Mouse (Mus musculus) Patski (cell line): ENCODE measurements around the gene Zfp87. TPM values are rescaled to one million over a fixed set of nuclear protein-coding genes. Genes with fewer than 3 reads are reported as not detected.

ENCODE experiments used
- ATAC-seq: fragments of 100-300 bp; one replicate; pipeline ENCODE4 v1.8.0; 2021
- CTCF ChIA-PET: fragments of 350-600 bp; sonication (Branson Sonifier 250); formaldehyde crosslinking; loops from one replicate; lab custom pipeline; 2022; ENCODE audit warnings: inconsistent platforms; lab: Charles Lee
- POLR2A ChIA-PET: fragments of 350-600 bp; sonication (Branson Sonifier 250); formaldehyde crosslinking; loops from one replicate; lab custom pipeline; 2022; ENCODE audit warnings: antibody characterized with exemption, inconsistent platforms; lab: Charles Lee
- DNase-seq: peaks from one replicate; pipeline ENCODE4 v3.0.0-alpha.2; 2011; ENCODE audit warnings: low read depth, low spot score
- H3K27me3 ChIP-seq: fragments of 371-371 bp; one replicate; pipeline ENCODE4 v1.5.1; 2021
- CTCF ChIP-seq: fragments of 100-300 bp; IDR thresholded peaks from one replicate; pipeline ENCODE4 v1.5.1; 2021
- in situ Hi-C: fragments of 300-500 bp; cut with MboI; formaldehyde crosslinking; loops from 3 replicates; pipeline ENCODE4 v1.11.1; 2018; ENCODE audit warnings: low pct_unique_long_range_greater_than_20kb, mixed read lengths
- polyA plus RNA-seq: library from polyadenylated mRNA; unstranded; gene quantifications from one replicate; pipeline ENCODE4 v1.2.3, GENCODE M21; 2021

The Zfp87 gene
- 14.2 TPM for polyA plus RNA-seq

GRCm38 (mm10) chr13:67525753-67526410 lies at the start of gene Zfp87, which contains the start of gene Gm26965:
Gene Zfp87, minus strand, starts transcription at chr13:67526177.
Gene Gm26965, minus strand, starts transcription at chr13:67526151.
- no peak for TF ChIP-seq CTCF
- ATAC-seq = peak; percentile 97
- H3K27me3 ChIP-seq = no peaks in the 10 kb centered on the region
- in situ Hi-C loops = no loop called here
- ChIA-PET POLR2A (no interaction called here), CTCF (no interaction called here)
- peak; percentile 71 for DNase-seq

- no peak for DNase-seq
- no peaks in the 10 kb centered on the region for H3K27me3 ChIP-seq
- CTCF ChIA-PET = no interaction called here
- in situ Hi-C loops = no loop called here
- peak; percentile 99 for ATAC-seq
- TF ChIP-seq CTCF = no peak
- POLR2A ChIA-PET = no interaction called here
These were observed 46.7 kb upstream of the Zfp87 start for GRCm38 (mm10) chr13:67572591-67573189.

GRCm38 (mm10) chr13:67553730-67554129 lies 27.8 kb upstream of the Zfp87 start, which contains the start of gene Zfp748:
Gene Zfp748, minus strand, starts transcription at chr13:67553830.
- TF ChIP-seq CTCF = no peak
- DNase-seq (no peak), ATAC-seq (no peak)
- no peaks in the 10 kb centered on the region for H3K27me3 ChIP-seq
- in situ Hi-C loops = no loop called here
- POLR2A ChIA-PET = no interaction called here
- CTCF ChIA-PET = no interaction called here

GRCm38 (mm10) chr13:67552505-67553346 lies 26.7 kb upstream of the Zfp87 start:
- TF ChIP-seq CTCF = no peak
- ChIA-PET POLR2A (no interaction called here), CTCF (no interaction called here)
- in situ Hi-C loops = no loop called here
- peak; percentile 54 for DNase-seq
- no peaks in the 10 kb centered on the region for H3K27me3 ChIP-seq
- peak; percentile 98 for ATAC-seq

GRCm38 (mm10) chr13:67545941-67546340 lies 20.0 kb upstream of the Zfp87 start:
- TF ChIP-seq CTCF = no peak
- in situ Hi-C loops = no loop called here
- CTCF ChIA-PET = no interaction called here
- POLR2A ChIA-PET = no interaction called here
- DNase-seq = no peak
- no peak for ATAC-seq
- H3K27me3 ChIP-seq = no peaks in the 10 kb centered on the region

- ChIA-PET CTCF (no interaction called here), POLR2A (no interaction called here)
- ATAC-seq (no peak), DNase-seq (no peak)
- in situ Hi-C loops = no loop called here
- no peaks in the 10 kb centered on the region for H3K27me3 ChIP-seq
- no peak for TF ChIP-seq CTCF
These were observed 1.2 kb upstream of the Zfp87 start for GRCm38 (mm10) chr13:67527049-67527730.

GRCm38 (mm10) chr13:67500908-67501307 lies 25.1 kb downstream of the Zfp87 start:
- TF ChIP-seq CTCF = no peak
- in situ Hi-C loops = loop anchor here (25.0 kb wide), 1 partner anchor 589 kb away; the partner anchor contains the start of gene Gm10767
- ChIA-PET CTCF (interaction anchor here (0.8 kb wide), 1 partner anchor 9 kb away, joined by 4 read pairs; no protein-coding TSS in a partner anchor), POLR2A (interaction anchor here (0.7 to 1.0 kb wide), 2 partner anchors 9 to 19 kb away, joined by 3 read pairs; no protein-coding TSS in a partner anchor)
- no peaks in the 10 kb centered on the region for H3K27me3 ChIP-seq
- ATAC-seq (no peak), DNase-seq (no peak)

GRCm38 (mm10) chr13:67500084-67500719 lies 25.8 kb downstream of the Zfp87 start, which contains the start of gene Zfp58:
Gene Zfp58, minus strand, starts transcription at chr13:67500555.
- TF ChIP-seq CTCF = no peak
- in situ Hi-C loops = loop anchor here (25.0 kb wide), 1 partner anchor 588 kb away; the partner anchor contains the start of gene Gm10767
- H3K27me3 ChIP-seq = no peaks in the 10 kb centered on the region
- ATAC-seq (peak; percentile 99), DNase-seq (peak; percentile 58)
- ChIA-PET CTCF (no interaction called here), POLR2A (interaction anchor here (1.0 kb wide), 1 partner anchor 18 kb away, joined by 3 read pairs; no protein-coding TSS in a partner anchor)

GRCm38 (mm10) chr13:67495631-67496030 lies 30.3 kb downstream of the Zfp87 start:
- H3K27me3 ChIP-seq = no peaks in the 10 kb centered on the region
- no peak for DNase-seq
- POLR2A ChIA-PET = no interaction called here
- in situ Hi-C loops = no loop called here
- ATAC-seq = no peak
- CTCF ChIA-PET = no interaction called here
- TF ChIP-seq CTCF = no peak
